Mouse (Mus musculus) megakaryocyte, adult 5-6 weeks (primary cell): ENCODE results near the gene Hoxd13. TPM values are rescaled to one million over a fixed set of nuclear protein-coding genes. Genes with fewer than 3 reads are reported as not detected.
A peak's percentile ranks its signal among the peaks of the same experiment; 100 is the strongest.

Experiments
- ATAC-seq: 2 replicates; pipeline ENCODE4 v1.8.0; 2016; ENCODE audit warnings: mild to moderate bottlenecking, inconsistent platforms; ENCODE audit not compliant: poor library complexity, severe bottlenecking
- total RNA-seq, 2 experiments: library from RNA; stranded (forward) in 1 of 2; stranded (reverse) in 1 of 2; fragments of 153-499, 151-499 nt in 1 of 2; fragments of 221-1000, 200-1000 nt in 1 of 2; gene quantifications; 2 replicates each; pipeline versions ENCODE4 v1.2.3 to v1.2.4; 2015 to 2017

Gene Hoxd13
- not detected in 2 replicates for total RNA-seq (2015)
- not detected in 2 replicates for total RNA-seq (2017)

DNA sequence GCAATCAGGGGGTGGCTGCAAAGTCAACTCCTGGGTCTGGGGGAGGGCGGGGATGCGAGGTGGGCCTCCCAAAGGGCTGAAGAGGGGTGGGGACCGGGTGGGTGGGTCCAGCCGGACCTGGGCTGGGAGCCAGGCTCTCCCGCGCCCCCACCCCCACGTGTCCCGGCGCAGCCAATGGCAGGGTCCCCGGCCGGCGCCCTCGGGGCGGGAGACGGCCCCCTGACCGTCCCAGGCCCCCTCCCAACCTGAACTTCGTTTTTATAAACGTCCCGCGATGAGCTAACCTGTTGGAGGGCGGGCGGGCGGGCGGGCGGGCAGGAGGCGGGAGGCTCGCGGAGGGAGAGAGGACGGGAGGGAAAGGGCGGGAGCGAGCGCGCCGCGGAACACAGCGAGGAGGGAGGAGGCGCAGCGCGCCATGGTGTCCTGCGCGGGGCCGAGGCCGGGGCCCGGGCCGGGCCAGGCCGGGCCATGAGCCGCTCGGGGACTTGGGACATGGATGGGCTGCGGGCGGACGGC, at the start of gene Hoxd13:
Gene Hoxd13, plus strand, starts transcription at position 469 of the 516 bp plus-strand sequence.
- no peak for ATAC-seq

GRCm38 (mm10) chr2:74619676-74620246, 48.3 kb upstream of the Hoxd13 start:
- ATAC-seq = no peak

GRCm38 (mm10) chr2:74620368-74620767, 47.7 kb upstream of the Hoxd13 start:
- ATAC-seq = no peak

DNA sequence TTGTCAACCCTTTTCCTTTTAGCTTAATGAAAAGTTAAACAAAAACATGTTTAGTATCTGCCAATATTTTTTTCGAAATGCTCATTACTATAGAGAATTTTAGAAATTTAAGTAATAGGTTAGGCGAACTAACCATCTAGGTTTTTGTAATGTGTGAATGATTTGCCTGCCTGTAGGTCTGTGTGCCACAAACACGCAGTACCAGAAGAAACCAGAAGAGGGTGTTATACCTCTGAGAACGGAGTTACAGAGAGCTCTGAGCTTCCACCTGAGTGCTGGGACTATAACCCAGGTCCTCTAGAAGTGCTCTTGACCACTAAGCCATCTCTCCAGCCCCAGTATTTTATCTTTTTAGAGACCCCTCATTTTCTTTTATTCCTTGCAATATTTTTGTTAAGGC, 32.7 kb upstream of the Hoxd13 start:
- ATAC-seq = no peak

DNA sequence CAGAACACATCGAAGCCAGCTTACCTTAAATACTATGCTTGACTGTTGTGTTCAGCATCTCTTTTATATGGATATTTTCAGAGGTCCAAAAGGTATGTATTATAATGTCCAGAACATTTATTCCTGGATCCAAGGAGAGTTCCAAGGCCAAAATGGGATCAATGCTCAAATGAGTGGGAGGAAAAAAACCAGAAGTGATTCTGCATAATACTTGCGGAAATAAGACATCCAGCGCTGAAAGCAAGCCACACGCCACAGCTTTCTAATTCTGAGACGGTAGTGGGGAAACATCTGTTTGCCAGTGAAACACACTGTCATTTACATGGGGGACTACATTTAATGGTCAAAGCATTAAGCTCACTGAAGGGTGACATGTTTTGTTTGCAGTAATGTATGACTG, 25.7 kb upstream of the Hoxd13 start:
- ATAC-seq = 0 out of 2 replicates have a peak, but pooled peaks have one; percentile 35

- ATAC-seq = no peak
Measured at GRCm38 (mm10) chr2:74645631-74646030, 22.5 kb upstream of the Hoxd13 start.

- no peak for ATAC-seq
Measured at GRCm38 (mm10) chr2:74647082-74647864, 20.8 kb upstream of the Hoxd13 start.

- no peak for ATAC-seq
Measured at GRCm38 (mm10) chr2:74652996-74653340, 15.1 kb upstream of the Hoxd13 start.

- ATAC-seq = no peak
Measured at GRCm38 (mm10) chr2:74653781-74654535, 14.2 kb upstream of the Hoxd13 start.

GRCm38 (mm10) chr2:74654743-74655419, 13.2 kb upstream of the Hoxd13 start:
- no peak for ATAC-seq

DNA sequence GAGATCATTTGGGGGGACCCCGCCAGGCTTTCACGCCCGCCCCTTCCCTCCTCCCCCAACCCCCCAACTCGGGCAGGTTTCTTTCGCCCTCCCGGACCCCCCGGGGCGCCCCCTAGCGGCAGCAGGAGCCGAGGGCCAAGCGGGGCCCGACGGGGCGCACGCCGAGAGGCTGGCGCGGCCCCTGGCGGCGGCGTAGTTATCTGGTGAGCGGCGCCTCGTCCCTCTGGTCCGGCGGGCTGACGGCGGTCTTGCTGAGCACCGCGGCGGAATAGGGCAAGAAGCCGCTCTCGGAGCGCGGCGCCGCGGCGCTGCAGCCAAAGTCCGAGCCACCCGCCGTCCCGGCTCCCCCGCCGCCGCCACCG, 12.7 kb upstream of the Hoxd13 start:
- ATAC-seq = peak; percentile 54

DNA sequence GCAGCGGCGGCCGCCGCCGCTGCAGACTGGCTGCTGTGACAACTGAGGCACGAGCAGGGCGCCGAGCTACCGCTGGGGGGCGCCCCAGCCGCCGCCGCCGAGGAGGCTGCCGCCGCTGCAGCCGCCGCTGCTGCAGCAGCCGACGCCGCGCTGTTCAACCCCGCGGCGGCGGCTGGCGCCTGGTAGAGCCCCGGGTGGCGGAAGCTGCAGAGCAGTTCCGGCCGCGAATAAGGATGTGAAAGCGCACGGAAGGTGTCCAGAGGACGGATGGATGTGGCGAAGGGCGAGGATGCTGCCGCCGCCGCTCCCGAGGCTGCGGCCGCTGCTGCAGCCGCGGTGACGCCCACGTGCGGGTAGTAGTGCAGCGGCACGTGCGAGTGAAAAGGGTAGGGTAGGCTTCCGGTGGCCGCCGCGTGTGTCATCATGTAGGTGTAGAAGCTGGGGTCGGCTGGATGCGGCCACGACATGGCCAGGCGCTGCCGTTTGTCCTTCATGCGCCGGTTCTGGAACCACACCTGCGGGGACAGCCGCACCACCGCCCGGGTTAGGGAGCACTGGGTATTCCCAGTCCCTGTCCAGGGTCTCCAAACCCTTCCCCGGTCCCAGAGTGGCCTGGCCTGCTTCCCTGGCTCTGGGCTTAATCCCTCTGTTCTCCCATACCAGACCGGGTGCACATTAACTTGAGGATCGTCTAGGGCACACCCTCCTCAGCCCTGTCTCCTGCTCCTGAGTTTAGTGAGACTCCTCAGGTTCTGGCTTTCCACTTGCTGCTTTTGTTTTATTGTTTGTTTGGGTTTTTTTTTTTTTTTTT, 12.1 kb upstream of the Hoxd13 start:
- peak; percentile 71 for ATAC-seq

DNA sequence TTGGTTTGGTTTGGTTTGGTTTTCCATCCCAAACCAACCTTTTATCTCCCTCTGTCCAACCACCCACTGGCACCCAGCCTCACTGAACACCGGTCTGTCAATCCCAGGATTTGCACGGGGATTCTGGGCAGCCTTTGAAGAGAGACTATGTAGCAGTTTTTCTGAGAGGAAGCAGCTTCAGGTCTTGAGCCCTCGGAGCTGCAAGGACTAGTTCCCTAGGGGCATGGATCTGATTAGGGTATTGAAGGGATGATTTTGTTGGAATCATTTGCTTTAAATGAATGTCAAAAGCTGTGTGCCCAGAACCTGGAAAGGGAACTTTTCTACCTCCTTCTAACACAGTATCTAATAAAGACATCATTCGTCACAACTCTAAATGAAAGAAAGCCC, 11.5 kb upstream of the Hoxd13 start:
- ATAC-seq = no peak

DNA sequence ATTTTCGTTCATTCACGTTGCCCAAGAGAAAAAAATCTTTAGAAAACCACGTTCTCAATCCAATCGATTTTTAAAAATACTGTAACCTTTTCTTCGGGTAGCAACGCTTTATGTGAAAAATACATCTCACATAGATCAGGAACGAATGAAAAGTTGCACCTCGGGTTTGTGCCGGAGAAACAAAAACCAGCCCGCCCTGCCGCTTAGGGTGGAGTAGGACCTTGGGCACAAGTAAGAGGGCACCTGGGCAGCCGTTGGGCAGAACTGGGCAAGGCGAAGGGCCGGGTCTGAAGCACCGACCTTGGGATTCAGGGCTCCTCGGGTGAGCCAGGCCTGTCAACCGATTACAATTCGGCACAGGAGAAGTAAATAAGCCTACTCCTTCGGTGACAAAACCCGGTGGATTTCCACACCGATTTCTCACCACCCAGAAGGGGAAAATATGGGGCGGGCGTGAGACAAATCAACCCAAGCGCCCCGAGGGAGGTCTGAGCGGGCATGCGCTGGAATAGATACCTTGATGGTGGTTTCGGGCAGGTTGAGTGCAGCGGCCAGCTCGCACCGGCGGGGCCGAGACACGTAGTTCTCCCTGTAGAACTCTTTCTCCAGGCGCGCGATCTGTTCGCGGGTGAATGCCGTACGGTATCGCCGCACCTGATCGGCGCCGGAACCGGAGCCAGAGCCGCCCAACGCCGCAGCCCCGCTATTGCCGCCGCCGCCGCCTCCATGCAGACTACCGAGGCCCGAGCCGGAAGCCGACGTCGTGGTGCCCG, 10.7 kb upstream of the Hoxd13 start:
- no peak for ATAC-seq

DNA sequence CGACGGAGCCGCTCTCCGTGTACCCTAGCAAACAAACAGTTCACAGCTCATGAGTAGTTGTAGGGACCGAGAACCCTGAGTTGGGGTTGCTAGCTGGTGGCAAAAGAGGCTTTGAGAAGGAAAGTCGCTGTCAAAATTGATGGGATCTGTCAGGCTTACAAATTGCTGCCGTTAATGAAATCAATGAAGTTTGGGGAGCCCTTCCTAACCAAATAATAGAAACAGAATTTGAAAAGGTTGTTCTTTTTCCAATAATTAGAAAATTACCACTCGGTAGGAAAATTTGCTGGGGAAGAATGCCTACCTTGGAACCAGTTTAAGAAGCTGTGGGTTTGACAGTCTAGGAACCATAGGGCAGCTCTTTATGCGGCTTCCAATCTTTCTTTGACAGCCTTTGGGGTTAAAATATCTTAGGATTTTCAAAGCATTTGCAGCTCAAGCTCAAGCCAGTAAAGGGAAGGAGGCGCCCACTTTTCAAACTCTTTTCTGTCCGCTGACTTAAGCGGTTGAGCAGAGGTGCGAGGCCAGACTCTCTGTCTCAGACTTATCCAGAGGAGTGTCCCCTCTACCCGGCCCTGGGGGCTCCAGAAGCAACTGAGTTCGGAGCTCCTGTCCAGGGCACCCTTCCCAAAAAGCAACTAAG, 10.0 kb upstream of the Hoxd13 start:
- no peak for ATAC-seq

GRCm38 (mm10) chr2:74658667-74659371, 9.3 kb upstream of the Hoxd13 start:
- no peak for ATAC-seq

DNA sequence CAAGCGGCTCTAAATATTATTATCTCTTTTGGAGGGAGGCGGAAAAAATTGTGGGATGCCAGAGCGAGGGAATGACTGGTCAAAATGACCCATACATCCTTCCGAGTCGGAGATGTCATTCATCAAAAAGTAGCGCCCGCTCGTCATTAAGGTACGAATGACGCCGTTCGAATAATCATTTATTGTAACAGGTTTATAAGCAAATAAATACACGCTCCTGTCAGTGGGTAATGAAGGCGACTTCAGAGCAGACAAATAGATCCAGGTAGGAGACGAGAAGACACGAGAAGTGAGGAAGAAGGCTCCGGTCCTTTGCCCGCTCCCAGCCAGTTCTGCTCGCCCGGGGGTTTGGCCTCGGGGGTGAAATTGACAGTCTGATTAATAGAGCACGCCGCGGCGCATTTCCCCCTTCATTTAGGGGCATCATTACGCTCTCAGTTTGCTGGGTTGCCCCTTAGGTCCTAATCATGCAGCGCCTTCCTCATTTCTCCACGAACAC, 8.6 kb upstream of the Hoxd13 start, which contains the start of gene Evx2:
Gene Evx2, minus strand, starts transcription at position 51 of the 499 bp plus-strand sequence.
- ATAC-seq = no peak
